Mouse (Mus musculus) liver, adult (tissue): ENCODE measurements around the gene Tmem14a.

ENCODE experiments used
- GATA4 ChIP-seq: IDR thresholded peaks from 2 replicates; pipeline ENCODE4 v1.6.1; 2014; ENCODE audit warnings: mild to moderate bottlenecking, low read length; ENCODE audit not compliant: insufficient replicate concordance

Tmem14a gene

DNA sequence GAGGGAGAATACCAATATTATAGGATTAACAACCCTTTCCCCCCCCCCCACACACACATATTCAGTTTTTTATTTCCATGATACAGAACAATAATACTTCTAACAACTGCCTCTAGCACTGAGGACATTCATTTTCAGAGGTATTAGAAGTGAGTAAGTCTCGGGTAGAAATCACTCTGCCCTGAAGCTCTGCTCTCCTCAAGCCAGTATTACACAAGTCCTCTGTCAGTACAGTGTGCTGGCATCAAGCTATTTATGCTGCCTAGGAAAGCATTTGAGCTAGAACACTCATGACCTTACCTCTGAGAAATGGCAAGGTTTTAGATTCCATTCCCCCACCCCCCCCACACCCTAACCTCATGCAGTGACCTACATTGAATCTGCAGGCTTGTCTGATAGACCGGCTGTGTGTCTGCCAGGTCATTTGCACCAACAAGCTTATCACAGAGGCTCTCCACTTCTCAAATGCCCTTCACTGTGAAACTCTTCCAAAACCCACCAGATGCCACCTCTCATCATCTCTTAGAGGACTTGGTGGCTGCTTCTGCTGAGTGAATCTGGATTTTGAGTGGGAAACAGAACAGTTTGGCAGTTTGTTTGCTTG lies 56.2 kb downstream of the Tmem14a start:
- TF ChIP-seq GATA4: no peak
